Mouse (Mus musculus): ENCODE results near the gene Pdgfc.

Gene Pdgfc

DNA sequence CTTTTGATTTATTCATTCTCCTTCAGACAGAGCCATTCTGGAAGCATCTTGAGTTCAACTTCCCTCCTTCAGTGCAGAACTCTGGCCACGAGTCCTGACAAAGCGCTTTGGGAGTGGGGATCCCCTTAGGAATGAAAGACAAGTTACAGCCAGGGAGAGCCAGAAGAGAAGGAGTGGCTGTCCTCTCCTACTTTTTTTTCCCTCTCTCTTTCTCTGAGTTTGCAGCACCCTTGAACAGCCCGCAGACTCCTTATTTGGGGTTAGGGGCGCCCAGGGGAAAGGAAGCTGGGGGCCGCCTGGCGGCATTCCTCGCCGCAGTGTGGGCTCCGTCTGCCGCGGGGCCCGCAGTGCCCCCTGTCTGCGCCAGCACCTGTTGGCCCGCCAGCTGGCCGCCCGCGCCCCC, at the start of gene Pdgfc:
TSS of gene Pdgfc (plus strand) at position 266 of the 403 bp plus-strand sequence.
- CTCF ChIA-PET: no interaction called here

GRCm38 (mm10) chr3:81009245-81009644, 27.0 kb upstream of the Pdgfc start:
- CTCF ChIA-PET: no interaction called here

- CTCF ChIA-PET: no interaction called here
These were observed 26.3 kb upstream of the Pdgfc start for GRCm38 (mm10) chr3:81009899-81010298.

DNA sequence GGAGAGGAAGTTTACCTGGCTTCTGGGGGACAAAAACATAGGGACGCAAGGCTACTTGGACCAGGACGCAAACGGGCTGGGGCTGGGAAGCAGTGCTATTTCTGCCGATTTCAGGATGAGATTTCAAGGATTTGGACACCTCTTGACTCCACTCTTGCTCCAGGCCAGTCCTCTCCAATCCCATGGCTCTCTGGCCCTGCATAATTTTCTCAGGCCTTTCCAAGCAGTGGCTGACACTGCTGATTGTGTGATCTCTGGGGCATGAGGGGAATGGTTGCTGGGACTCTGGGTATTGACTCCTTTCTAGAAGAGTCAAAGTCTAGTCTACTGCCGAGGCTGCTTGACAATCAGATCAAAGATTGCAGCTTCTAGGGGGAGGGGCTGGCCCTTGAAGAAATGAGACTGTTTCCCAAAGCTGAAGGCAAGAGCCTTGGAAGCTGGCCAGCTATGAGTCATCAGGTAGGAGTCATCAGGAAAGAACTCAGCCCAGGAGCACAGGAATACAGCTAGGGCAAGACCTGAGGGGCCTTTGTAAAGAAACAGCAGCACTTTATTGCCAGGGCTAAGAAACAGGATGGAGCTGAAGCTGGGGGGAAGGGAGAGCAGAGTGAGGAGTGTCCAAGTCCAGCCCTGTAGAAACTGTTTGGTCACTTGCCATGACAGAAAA, 18.7 kb upstream of the Pdgfc start:
- CTCF ChIA-PET: no interaction called here

- CTCF ChIA-PET: no interaction called here
These were observed 16.2 kb upstream of the Pdgfc start for GRCm38 (mm10) chr3:81020064-81020463.

GRCm38 (mm10) chr3:81021783-81022182, 14.4 kb upstream of the Pdgfc start:
- CTCF ChIA-PET: no interaction called here

DNA sequence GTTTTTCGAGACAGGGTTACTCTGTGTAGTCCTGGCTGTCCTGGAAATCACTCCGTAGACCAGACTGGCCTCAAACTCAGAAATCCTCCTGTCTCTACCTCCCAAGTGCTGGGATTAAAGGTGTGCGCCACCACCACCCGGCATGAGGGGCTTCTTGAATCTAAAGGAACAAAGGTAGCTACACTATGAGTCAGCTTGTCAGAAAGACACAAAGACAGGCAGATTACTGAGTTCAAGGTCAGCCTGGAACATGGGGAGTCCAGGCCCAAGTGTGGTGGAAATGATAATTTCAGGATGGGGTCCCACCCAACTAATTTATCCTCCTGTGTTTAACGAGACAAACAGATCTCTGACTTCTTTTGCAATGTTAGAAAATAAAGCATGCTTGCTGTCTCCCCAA, 13.9 kb upstream of the Pdgfc start:
- CTCF ChIA-PET: no interaction called here

GRCm38 (mm10) chr3:81022845-81023244, 13.4 kb upstream of the Pdgfc start:
- CTCF ChIA-PET: no interaction called here

GRCm38 (mm10) chr3:81023568-81023967, 12.6 kb upstream of the Pdgfc start:
- CTCF ChIA-PET: no interaction called here

GRCm38 (mm10) chr3:81025568-81026213, 10.5 kb upstream of the Pdgfc start:
- CTCF ChIA-PET: no interaction called here

GRCm38 (mm10) chr3:81028361-81028760, 7.9 kb upstream of the Pdgfc start:
- CTCF ChIA-PET: no interaction called here

GRCm38 (mm10) chr3:81029321-81029720, 6.9 kb upstream of the Pdgfc start:
- CTCF ChIA-PET: interaction anchor here (0.8 kb wide), 1 partner anchor 124 kb away, joined by 3 read pairs; no protein-coding TSS in a partner anchor

DNA sequence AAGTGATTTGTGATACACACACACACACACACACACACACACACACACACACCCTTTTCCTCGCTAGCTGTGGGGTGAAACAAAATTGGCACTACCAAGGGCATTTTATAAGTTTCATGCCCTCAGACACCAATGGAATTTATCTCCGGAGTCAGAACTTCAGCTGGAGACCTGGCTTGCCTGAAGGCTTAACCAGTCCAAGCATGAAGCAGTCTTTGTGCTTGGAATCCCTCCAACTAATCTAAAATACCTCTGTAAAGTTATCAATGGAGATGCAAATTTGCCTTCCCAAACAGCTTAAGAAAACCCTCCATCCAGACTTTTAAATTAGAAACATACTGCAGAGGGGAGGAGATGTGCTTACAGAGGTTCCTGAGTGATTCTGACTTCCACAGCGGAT, 6.3 kb upstream of the Pdgfc start:
- CTCF ChIA-PET: interaction anchor here (0.8 kb wide), 1 partner anchor 124 kb away, joined by 3 read pairs; no protein-coding TSS in a partner anchor

- CTCF ChIA-PET: no interaction called here
These were observed 5.9 kb upstream of the Pdgfc start for GRCm38 (mm10) chr3:81030311-81030710.

GRCm38 (mm10) chr3:81032014-81032413, 4.2 kb upstream of the Pdgfc start:
- CTCF ChIA-PET: no interaction called here

- CTCF ChIA-PET: no interaction called here
These were observed 1.7 kb upstream of the Pdgfc start for GRCm38 (mm10) chr3:81034336-81035102.

DNA sequence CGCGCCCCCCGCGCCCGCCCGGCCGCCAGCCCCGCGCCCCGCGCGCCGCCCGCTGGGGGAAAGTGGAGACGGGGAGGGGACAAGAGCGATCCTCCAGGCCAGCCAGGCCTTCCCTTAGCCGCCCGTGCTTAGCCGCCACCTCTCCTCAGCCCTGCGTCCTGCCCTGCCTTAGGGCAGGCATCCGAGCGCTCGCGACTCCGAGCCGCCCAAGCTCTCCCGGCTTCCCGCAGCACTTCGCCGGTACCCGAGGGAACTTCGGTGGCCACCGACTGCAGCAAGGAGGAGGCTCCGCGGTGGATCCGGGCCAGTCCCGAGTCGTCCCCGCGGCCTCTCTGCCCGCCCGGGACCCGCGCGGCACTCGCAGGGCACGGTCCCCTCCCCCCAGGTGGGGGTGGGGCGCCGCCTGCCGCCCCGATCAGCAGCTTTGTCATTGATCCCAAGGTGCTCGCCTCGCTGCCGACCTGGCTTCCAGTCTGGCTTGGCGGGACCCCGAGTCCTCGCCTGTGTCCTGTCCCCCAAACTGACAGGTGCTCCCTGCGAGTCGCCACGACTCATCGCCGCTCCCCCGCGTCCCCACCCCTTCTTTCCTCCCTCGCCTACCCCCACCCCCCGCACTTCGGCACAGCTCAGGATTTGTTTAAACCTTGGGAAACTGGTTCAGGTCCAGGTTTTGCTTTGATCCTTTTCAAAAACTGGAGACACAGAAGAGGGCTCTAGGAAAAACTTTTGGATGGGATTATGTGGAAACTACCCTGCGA, 517 bp downstream of the Pdgfc start:
- CTCF ChIA-PET: no interaction called here

DNA sequence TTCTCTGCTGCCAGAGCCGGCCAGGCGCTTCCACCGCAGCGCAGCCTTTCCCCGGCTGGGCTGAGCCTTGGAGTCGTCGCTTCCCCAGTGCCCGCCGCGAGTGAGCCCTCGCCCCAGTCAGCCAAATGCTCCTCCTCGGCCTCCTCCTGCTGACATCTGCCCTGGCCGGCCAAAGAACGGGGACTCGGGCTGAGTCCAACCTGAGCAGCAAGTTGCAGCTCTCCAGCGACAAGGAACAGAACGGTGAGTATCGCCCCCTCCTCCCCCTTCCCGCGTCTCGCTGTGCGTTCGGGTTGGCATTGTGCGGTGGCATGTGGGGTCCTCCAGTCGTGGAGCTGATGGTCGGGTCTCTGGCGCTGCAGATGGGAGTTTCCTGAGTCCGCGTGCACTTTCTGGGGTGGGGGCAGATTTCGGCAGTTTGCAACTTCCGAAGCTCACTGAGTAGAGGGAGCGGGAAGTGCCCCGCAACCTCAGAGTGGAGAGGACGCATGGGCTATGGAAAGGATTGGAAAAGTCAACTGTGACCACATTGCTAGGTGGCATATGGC, 1.2 kb downstream of the Pdgfc start:
- CTCF ChIA-PET: no interaction called here

DNA sequence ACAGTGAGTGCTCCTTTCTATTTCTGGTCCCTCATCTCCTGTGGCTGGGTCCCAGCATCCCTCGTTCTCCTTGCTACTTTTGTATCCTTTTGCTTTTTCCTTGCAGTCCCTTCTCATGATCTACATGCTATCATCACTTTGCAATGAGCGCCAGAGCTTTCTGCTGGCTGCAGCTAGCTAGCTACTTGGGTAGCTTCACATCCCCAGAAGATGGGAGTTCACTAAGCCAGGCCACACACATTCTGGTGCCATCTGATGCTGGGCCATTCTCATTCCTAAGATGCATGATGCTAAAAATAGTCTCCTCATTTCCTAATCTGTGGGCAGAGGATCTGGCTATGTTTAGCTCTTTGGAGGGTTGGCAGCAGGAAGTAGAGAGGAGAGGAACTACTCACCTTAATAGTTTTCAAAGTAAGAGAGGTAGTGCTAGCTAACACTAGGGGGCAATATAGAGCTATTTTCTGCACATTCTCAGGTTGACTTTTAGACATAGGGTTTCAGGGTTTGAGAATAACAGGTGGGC, 3.0 kb downstream of the Pdgfc start:
- CTCF ChIA-PET: interaction anchor here (0.7 kb wide), 2 partner anchors 45 to 1212 kb away, joined by 13 to 15 read pairs; no protein-coding TSS in a partner anchor

- CTCF ChIA-PET: no interaction called here
These were observed 8.6 kb downstream of the Pdgfc start for GRCm38 (mm10) chr3:81044653-81045343.

Data from spleen, embryonic (tissue).